7 mouse cellular contexts compared by ENCODE assay signal in the genomic region with DNA sequence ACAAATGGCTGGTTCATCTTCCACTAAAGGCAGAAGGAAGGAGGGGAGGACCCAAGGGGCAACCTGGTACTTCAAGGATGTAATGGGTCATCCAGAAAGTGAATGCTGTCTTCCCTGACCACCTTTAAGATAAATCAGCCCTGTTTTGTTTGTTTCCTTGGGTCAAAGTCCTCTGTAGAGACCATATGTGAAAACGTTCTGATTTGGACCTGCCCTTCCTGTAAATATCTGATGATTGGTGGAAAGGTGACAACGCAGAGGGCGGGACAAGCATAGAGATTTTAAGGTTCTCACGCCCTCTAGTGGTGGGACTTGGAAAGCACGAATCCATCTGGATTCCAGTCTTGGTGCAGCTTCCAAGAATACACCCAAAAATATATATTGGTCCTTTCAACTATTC. TPM values are rescaled to one million over a fixed set of nuclear protein-coding genes. Genes with fewer than 3 reads are reported as not detected.
DNase-seq lines count a peak whose midpoint lies in the region; ATAC-seq lines count a peak whose summit lies in the region.

No protein-coding gene starts in this region.

- H3K4me3 ChIP-seq in hindbrain, embryonic 14.5 days (replicated peaks; ENCODE audit: low read length) = no peak overlapping the region

- no peak for ATAC-seq in hindbrain, embryonic 14.5 days (ENCODE audit: low FRiP score)

- no peaks in the 10 kb centered on the region for H3K36me3 ChIP-seq in hindbrain, embryonic 14.5 days (replicated peaks; ENCODE audit: control insufficient read depth, insufficient read depth)

- DNase-seq in WW6 (ENCODE audit: low read depth, low spot score) = peak; percentile 70
- peak; percentile 92 to 94 for DNase-seq in cerebellum, postnatal 10 days
- peak; percentile 79 to 92 for DNase-seq in frontal cortex, postnatal 36 days (ENCODE audit: low spot score in 2 of 2)
- peak; percentile 90 for DNase-seq in hindbrain, embryonic 14.5 days (ENCODE audit: low spot score)
- DNase-seq in left cerebral cortex, adult 11 months (ENCODE audit: low spot score) = peak; percentile 80
- DNase-seq in lung, postnatal 36 days = peak; percentile 96
- DNase-seq in right cerebral cortex, adult 2 months (ENCODE audit: low spot score in 2 of 2) = peak; percentile 91

- no peaks in the 10 kb centered on the region for H3K9me3 ChIP-seq in hindbrain, embryonic 14.5 days (ENCODE audit: control insufficient read depth, low read length)

- H3K9ac ChIP-seq in hindbrain, embryonic 14.5 days = no peak overlapping the region

- H3K27ac ChIP-seq in hindbrain, embryonic 14.5 days = no peak overlapping the region

- H3K27me3 ChIP-seq in hindbrain, embryonic 14.5 days (ENCODE audit: control insufficient read depth, insufficient read depth, low read length) = no peaks in the 10 kb centered on the region

- H3K4me2 ChIP-seq in hindbrain, embryonic 14.5 days (replicated peaks) = peak overlapping the region; percentile 39

- peaks cover 6% of the 10 kb centered on the region; the same call in 1 of the 2 replicates for H3K4me1 ChIP-seq in hindbrain, embryonic 14.5 days (replicated peaks; ENCODE audit: control insufficient read depth, insufficient read depth, low read length)

- WGBS in hindbrain, embryonic 14.5 days = under 1% methylated on average over 5 of the region's 5 CpGs

RNA-seq across cellular contexts. Expression of gene Cry2, which starts 4.0 kb away (rescaled TPM):
- 34.6 and 35.5 TPM in 2 replicates for polyA plus RNA-seq in hindbrain, embryonic 14.5 days (2014; fragmentation: Nextera tagmentation; extraction: Ambion mirVana)

RNA-seq across cellular contexts. Expression of gene Slc35c1, which starts 22.5 kb away (rescaled TPM):
- polyA plus RNA-seq in hindbrain, embryonic 14.5 days (2014; fragmentation: Nextera tagmentation; extraction: Ambion mirVana) = 15.4 and 17.1 TPM in 2 replicates

RNA-seq across cellular contexts. Expression of gene Mapk8ip1, which starts 36.8 kb away (rescaled TPM):
- polyA plus RNA-seq in hindbrain, embryonic 14.5 days (2014; fragmentation: Nextera tagmentation; extraction: Ambion mirVana) = 68.8 and 74.5 TPM in 2 replicates

RNA-seq across cellular contexts. Expression of gene 1700029I15Rik, which starts 55.5 kb away (rescaled TPM):
- 2.9 and 4.2 TPM in 2 replicates for polyA plus RNA-seq in hindbrain, embryonic 14.5 days (2014; fragmentation: Nextera tagmentation; extraction: Ambion mirVana)
